Mouse (Mus musculus) limb, embryonic 10.5 days (tissue): ENCODE data around the gene Zfp51. TPM values are rescaled to one million over a fixed set of nuclear protein-coding genes. Genes with fewer than 3 reads are reported as not detected.
"Not testable (repeated sequence)": the region's sequence is repeated elsewhere in the genome, so short reads cannot be mapped to it uniquely, and the experiment has no call there.

Experiments
- DNase-seq: peaks from one replicate; pipeline ENCODE4 v3.0.0-alpha.2; 2017; ENCODE audit warnings: low spot score
- H3K27ac ChIP-seq: fragments of 300-500 bp; sonication (generic); 2 replicates; pipeline ENCODE4 v1.5.1; 2016; ENCODE audit warnings: mild to moderate bottlenecking
- H3K27me3 ChIP-seq: fragments of 300-500 bp; sonication (generic); 2 replicates; pipeline ENCODE4 v1.6.1; 2016; ENCODE audit warnings: low read depth, mild to moderate bottlenecking; ENCODE audit not compliant: poor library complexity, severe bottlenecking
- H3K36me3 ChIP-seq: fragments of 300-500 bp; sonication (generic); 2 replicates; pipeline ENCODE4 v1.6.1; 2016; ENCODE audit warnings: mild to moderate bottlenecking, moderate library complexity
- H3K4me1 ChIP-seq: fragments of 300-500 bp; sonication (generic); 2 replicates; pipeline ENCODE4 v1.6.1; 2016
- H3K4me3 ChIP-seq: fragments of 300-500 bp; sonication (generic); 2 replicates; pipeline ENCODE4 v1.5.1; 2016; ENCODE audit warnings: mild to moderate bottlenecking, moderate library complexity
- H3K9me3 ChIP-seq: fragments of 300-500 bp; sonication (generic); replicated peaks from 2 replicates; pipeline ENCODE4 v1.6.1; 2016; ENCODE audit warnings: mild to moderate bottlenecking
- WGBS: fragments of 180-500 bp; shearing (Covaris S2); methylation state at CpG from one replicate; pipeline ENCODE4 v1.1.7; 2016; 5-methylcytosine and 5-hydroxymethylcytosine counted together
- polyA plus RNA-seq: library from polyadenylated mRNA; unstranded; fragments of >200 nt; fragmentation: Nextera tagmentation; extraction: Ambion mirVana; gene quantifications from 2 replicates; pipeline ENCODE4 v1.2.1, GENCODE M21; 2016

Zfp51 gene
- 12.7 and 15.6 TPM in 2 replicates for polyA plus RNA-seq

GRCm38 (mm10) chr17:21450138-21450704 lies at the start of gene Zfp51:
Zfp51 (plus strand) TSS chr17:21450374.
- Histone ChIP-seq H3K9me3 (no peaks in the 10 kb centered on the region), H3K36me3 (0 out of 2 replicates have a peak, but pooled peaks cover 8% of the 10 kb centered on the region), H3K27me3 (no peaks in the 10 kb centered on the region), H3K27ac (peak within 1 kb of the TSS; percentile 87), H3K4me1 (peaks cover 7% of the 10 kb centered on the region), H3K4me3 (peak within 1 kb of the TSS; percentile 63)
- peak; percentile 86 for DNase-seq
- WGBS, result under 1% methylated on average over 26 of the region's 26 CpGs

GRCm38 (mm10) chr17:21422664-21423599 lies 27.2 kb upstream of the Zfp51 start, which contains the start of gene Zfp54:
Zfp54 (plus strand) TSS chr17:21423227.
- H3K4me1 ChIP-seq, result peaks cover 7% of the 10 kb centered on the region
- WGBS, result 1% methylated on average over 22 of the region's 22 CpGs
- H3K27me3 ChIP-seq, result no peaks in the 10 kb centered on the region
- no peaks in the 10 kb centered on the region for H3K9me3 ChIP-seq
- peak within 1 kb of the TSS; percentile 61 for H3K4me3 ChIP-seq
- no peaks in the 10 kb centered on the region for H3K36me3 ChIP-seq
- DNase-seq, result peak; percentile 67
- peak within 1 kb of the TSS; percentile 79 for H3K27ac ChIP-seq

- not testable (repeated sequence) for H3K9me3 ChIP-seq, H3K4me3 ChIP-seq, H3K36me3 ChIP-seq, H3K4me1 ChIP-seq, H3K27ac ChIP-seq, DNase-seq, H3K27me3 ChIP-seq
- WGBS, result 83% methylated on average over 9 of the region's 9 CpGs
These were observed 11.3 kb upstream of the Zfp51 start for GRCm38 (mm10) chr17:21438806-21439400.

- Histone ChIP-seq H3K36me3 (0 out of 2 replicates have a peak, but pooled peaks cover 8% of the 10 kb centered on the region), H3K27me3 (no peaks in the 10 kb centered on the region), H3K9me3 (no peaks in the 10 kb centered on the region), H3K4me1 (peaks cover 7% of the 10 kb centered on the region), H3K4me3 (peak overlapping the region; percentile 63), H3K27ac (peak overlapping the region; percentile 87)
- WGBS, result 0% methylated on average over 3 of the region's 3 CpGs
- DNase-seq, result peak; percentile 56
These were observed 505 bp upstream of the Zfp51 start for GRCm38 (mm10) chr17:21449669-21450068.

- Histone ChIP-seq H3K27ac (no peak overlapping the region), H3K4me1 (no peaks in the 10 kb centered on the region), H3K9me3 (no peaks in the 10 kb centered on the region), H3K4me3 (no peak overlapping the region), H3K27me3 (no peaks in the 10 kb centered on the region), H3K36me3 (peaks cover 67% of the 10 kb centered on the region)
- 94% methylated on average over 5 of the region's 5 CpGs for WGBS
- no peak for DNase-seq
These were observed 13.4 kb downstream of the Zfp51 start for GRCm38 (mm10) chr17:21463550-21463949.

GRCm38 (mm10) chr17:21472032-21472652 lies 22.0 kb downstream of the Zfp51 start:
- Histone ChIP-seq H3K27me3 (no peaks in the 10 kb centered on the region), H3K4me3 (no peak overlapping the region), H3K9me3 (no peaks in the 10 kb centered on the region), H3K4me1 (peaks cover 20% of the 10 kb centered on the region), H3K36me3 (no peaks in the 10 kb centered on the region), H3K27ac (peak overlapping the region; percentile 81; the same call in 1 of the 2 replicates)
- no peak for DNase-seq
- WGBS, result 73% methylated on average over 3 of the region's 3 CpGs

DNA sequence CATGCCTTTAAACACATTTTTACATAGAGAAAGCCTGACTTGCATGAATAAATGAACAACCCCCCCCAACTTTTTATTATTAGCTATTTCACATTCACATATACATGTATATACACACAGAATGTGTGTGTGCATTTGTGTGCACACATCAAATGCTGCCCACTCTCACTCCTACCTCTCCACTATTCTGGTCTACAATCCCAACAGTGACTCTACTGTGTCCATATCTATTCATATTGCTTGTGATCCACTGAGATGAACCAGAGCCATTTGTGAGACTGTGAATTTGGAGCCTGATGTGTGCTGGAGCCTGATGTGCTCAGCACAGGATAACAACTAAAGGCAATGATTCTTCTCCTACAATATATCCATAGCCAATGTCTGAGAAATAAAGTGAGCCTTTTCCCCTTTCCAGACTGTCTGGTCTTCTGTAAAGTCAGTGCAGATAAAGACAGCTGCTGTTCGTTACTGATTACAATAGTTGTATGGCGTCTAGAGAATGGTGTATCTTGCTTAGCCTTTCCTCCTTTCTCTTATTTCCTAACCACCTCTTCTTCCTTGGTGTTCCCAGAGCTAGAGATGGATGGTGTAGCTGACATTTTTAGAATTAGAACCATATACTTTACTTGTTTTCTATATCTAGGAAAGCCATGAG lies 22.6 kb downstream of the Zfp51 start:
- Histone ChIP-seq H3K4me3 (0 out of 2 replicates have a peak overlapping the region, but pooled peaks have one; percentile 19), H3K27me3 (no peaks in the 10 kb centered on the region), H3K9me3 (no peaks in the 10 kb centered on the region), H3K4me1 (peaks cover 20% of the 10 kb centered on the region), H3K36me3 (no peaks in the 10 kb centered on the region), H3K27ac (peak overlapping the region; percentile 81)
- WGBS, result 70% methylated on average over 2 of the region's 2 CpGs
- DNase-seq, result no peak

DNA sequence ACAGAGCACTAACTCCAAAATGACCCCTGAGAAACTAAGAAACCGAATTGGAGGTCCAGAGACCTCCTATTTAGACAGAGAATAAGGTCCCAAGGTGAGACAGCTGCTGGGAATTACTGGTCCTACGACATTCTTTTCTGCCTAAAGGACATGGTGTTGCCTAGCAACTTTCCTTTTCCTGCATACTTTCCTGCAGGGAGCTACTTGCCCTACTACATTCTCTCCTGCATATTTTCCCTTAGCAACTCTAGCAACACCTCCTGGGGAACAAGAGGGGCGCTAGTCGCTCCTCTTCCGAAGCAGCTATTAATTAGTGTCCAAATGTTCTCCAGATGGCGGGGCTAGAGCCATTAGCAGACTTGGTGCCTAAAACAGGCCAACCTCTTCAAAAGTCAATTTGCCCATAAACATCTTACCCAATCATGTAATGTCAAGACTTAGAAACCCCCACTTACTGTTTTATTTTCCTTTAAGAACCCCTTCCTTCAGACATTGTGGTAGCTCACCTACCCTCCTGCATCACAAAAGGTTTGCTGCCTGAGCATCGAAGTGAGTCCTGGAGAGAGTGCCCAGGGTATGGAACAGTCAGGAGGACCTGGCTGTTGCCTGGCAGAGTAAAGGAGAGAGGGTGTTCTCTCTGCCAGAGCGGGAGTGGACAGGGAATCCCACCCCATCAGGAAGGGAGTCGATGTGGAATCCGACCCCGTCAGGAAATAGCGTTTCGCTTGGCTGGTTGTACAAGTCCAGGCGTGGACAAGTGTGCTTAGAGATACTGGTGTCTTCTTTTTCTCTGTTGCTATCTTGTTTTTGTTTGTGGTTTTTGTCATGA lies 23.4 kb downstream of the Zfp51 start:
- DNase-seq, result peak; percentile 61
- H3K4me3 ChIP-seq, result 0 out of 2 replicates have a peak overlapping the region, but pooled peaks have one; percentile 19

DNA sequence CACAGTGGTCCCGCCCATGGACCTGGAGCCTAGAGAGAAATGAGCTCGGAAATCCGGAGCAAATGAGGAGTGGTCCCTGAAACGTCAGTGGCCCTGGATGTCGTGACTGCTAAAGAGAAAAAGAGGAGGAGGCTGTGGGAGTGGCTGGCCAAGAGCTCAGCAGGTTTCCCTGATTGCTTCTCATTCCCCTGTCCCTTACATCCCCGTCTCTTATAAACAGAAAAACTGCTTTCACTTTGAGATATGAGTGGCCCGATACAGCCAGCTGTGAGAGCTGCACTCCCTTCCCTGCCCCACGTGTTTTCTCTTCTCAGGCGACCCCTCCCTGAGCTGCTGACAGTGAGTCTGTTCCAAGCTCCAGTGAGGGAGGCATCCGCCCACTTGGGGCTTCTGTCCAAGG lies 24.6 kb downstream of the Zfp51 start:
- 23% methylated on average over 10 of the region's 10 CpGs for WGBS
- not testable (repeated sequence) for H3K27me3 ChIP-seq

More for the DNA sequence above, 23.4 kb downstream of the Zfp51 start:
- Histone ChIP-seq H3K27ac (peak overlapping the region; percentile 81), H3K27me3 (no peaks in the 10 kb centered on the region), H3K36me3 (no peaks in the 10 kb centered on the region), H3K9me3 (no peaks in the 10 kb centered on the region), H3K4me1 (peaks cover 20% of the 10 kb centered on the region)
- 32% methylated on average over 14 of the region's 14 CpGs for WGBS

DNA sequence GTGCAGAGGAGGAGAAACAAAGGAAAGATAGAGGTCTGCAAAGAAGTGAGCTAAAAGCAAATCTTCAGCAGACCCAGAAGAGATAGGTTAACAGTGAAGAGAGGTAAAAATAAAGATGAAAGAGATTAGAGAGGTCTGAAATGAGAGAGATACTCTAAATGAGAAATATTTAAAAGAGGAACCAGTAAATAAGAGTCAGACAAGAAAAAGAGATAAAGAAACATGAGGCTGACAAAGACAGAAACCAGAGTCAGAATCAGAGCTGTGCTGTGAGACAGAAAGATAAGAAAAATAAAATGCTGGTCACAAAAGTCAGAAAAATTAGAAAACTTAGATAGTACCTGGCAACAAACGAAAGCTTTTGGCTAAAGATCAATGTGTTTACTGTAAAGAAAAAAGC lies 25.1 kb downstream of the Zfp51 start:
- not testable (repeated sequence) for H3K27ac ChIP-seq, H3K4me3 ChIP-seq, H3K27me3 ChIP-seq, H3K36me3 ChIP-seq, H3K9me3 ChIP-seq, DNase-seq
- 70% methylated on average over 1 of the region's 1 CpGs for WGBS
- peaks cover 20% of the 10 kb centered on the region for H3K4me1 ChIP-seq

More for the DNA sequence above, 24.6 kb downstream of the Zfp51 start:
- H3K9me3 ChIP-seq, H3K4me3 ChIP-seq, H3K27ac ChIP-seq, DNase-seq, H3K36me3 ChIP-seq: not testable (repeated sequence)
- H3K4me1 ChIP-seq, result peaks cover 20% of the 10 kb centered on the region

GRCm38 (mm10) chr17:21476351-21476750 lies 26.2 kb downstream of the Zfp51 start:
- H3K27me3 ChIP-seq, DNase-seq, H3K4me3 ChIP-seq, H3K27ac ChIP-seq, H3K36me3 ChIP-seq, H3K9me3 ChIP-seq: not testable (repeated sequence)
- 95% methylated on average over 5 of the region's 9 CpGs for WGBS
- peaks cover 20% of the 10 kb centered on the region for H3K4me1 ChIP-seq
